Mouse (Mus musculus) limb, embryonic 12.5 days (tissue): ENCODE data around the gene Efnb2. TPM values are rescaled to one million over a fixed set of nuclear protein-coding genes. Genes with fewer than 3 reads are reported as not detected.

Source experiments
- ATAC-seq: fragments of 200-750 bp; cut with Nextera tagmentation; 2 replicates; pipeline ENCODE4 v1.8.0; 2017; ENCODE audit warnings: low read depth, moderate TSS enrichment; ENCODE audit not compliant: insufficient number of reproducible peaks, insufficient read depth, low FRiP score, low TSS enrichment
- H3K27ac ChIP-seq: fragments of 300-500 bp; sonication (generic); 2 replicates; pipeline ENCODE4 v1.5.1; 2016; ENCODE audit warnings: mild to moderate bottlenecking, moderate library complexity
- H3K27me3 ChIP-seq: fragments of 300-500 bp; sonication (generic); 2 replicates; pipeline ENCODE4 v1.6.1; 2016; ENCODE audit warnings: mild to moderate bottlenecking, moderate library complexity
- H3K36me3 ChIP-seq: fragments of 300-500 bp; sonication (generic); 2 replicates; pipeline ENCODE4 v1.6.1; 2016; ENCODE audit warnings: mild to moderate bottlenecking, moderate library complexity
- H3K4me1 ChIP-seq: fragments of 300-500 bp; sonication (generic); replicated peaks from 2 replicates; pipeline ENCODE4 v1.6.1; 2016
- H3K4me2 ChIP-seq: fragments of 300-500 bp; sonication (generic); 2 replicates; pipeline ENCODE4 v1.6.1; 2016; ENCODE audit warnings: mild to moderate bottlenecking, moderate library complexity
- H3K4me3 ChIP-seq: fragments of 300-500 bp; sonication (generic); replicated peaks from 2 replicates; pipeline ENCODE4 v1.5.1; 2016; ENCODE audit warnings: mild to moderate bottlenecking
- H3K9ac ChIP-seq: fragments of 300-500 bp; sonication (generic); replicated peaks from 2 replicates; pipeline ENCODE4 v1.6.1; 2016; ENCODE audit warnings: mild to moderate bottlenecking, moderate library complexity
- H3K9me3 ChIP-seq: fragments of 300-500 bp; sonication (generic); 2 replicates; pipeline ENCODE4 v1.6.1; 2016; ENCODE audit warnings: mild to moderate bottlenecking, moderate library complexity
- WGBS: fragments of 180-500 bp; shearing (Covaris S2); methylation state at CpG from one replicate; pipeline ENCODE4 v1.1.7; 2016; 5-methylcytosine and 5-hydroxymethylcytosine counted together
- polyA plus RNA-seq: library from polyadenylated mRNA; unstranded; fragments of >200 nt; fragmentation: Nextera tagmentation; extraction: Ambion mirVana; gene quantifications from 2 replicates; pipeline ENCODE4 v1.2.1, GENCODE M21; 2016

Efnb2 gene
- polyA plus RNA-seq, 1 experiment from 2014 or later = 32.4 TPM

DNA sequence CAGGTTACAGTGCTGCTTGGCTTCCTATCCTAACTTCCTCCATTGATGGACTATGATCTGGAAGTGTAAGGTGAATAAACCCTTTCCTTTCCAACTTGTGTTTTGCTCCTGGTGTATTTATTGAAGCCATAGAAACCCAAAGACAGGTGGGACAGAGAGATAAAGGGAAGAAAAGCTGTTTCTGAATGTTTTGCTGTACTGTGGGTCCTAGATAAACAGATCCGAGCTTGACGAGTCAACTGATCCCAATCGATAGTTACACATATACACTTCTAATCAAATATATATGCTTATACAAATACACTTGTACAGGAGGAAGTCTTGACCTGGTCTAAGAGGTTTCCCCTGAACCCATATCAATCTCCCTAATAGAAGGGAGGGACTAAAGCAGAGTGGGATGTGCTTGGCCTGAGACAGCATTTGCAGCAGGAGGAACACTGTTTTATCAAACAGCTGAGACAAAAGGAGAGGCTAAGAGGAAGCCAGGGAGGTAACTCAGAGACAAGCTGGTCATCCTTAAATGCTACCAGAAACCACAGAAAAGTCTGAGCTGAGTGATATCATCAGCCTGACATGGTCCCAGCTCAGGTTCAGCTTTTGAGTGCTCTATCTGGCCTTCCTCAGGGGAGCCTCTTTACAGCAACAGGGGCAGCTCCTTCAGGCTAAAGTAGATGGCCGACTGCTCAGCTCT lies 77.6 kb downstream of the Efnb2 start:
- H3K9me3 ChIP-seq = no peaks in the 10 kb centered on the region
- no peak overlapping the region for H3K27ac ChIP-seq
- ATAC-seq = no peak
- H3K9ac ChIP-seq = no peak overlapping the region
- peaks cover 10% of the 10 kb centered on the region; the same call in 1 of the 2 replicates for H3K27me3 ChIP-seq
- H3K4me3 ChIP-seq = no peak overlapping the region
- no peaks in the 10 kb centered on the region; the same call in 1 of the 2 replicates for H3K4me1 ChIP-seq
- WGBS = 90% methylated on average over 4 of the region's 4 CpGs
- no peak overlapping the region for H3K4me2 ChIP-seq
- no peaks in the 10 kb centered on the region for H3K36me3 ChIP-seq

DNA sequence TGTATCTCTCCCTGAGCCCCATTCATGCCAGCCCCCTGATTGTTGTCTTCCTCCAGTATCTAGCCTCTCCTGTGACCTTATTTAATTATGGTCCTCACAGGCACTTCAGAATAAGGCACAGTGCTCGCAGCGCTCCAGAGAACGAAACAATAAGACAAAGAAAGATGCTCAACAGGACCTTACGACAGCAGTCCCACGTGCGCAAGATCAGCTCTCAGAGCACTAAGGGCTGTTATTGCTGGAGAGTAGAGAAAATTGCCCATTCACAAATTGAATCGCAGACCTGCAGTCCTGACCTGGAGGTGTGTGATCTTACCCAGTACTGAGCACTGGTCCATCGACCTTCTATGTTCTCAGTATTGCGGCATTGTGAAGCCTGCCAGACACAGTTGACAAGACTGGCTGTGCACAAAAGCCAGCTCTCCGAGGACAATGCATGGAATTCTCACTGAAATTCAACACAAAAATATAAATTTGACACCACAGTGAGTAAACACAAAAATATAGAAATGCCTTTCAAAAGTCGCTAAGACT lies 83.2 kb downstream of the Efnb2 start:
- H3K4me1 ChIP-seq = no peaks in the 10 kb centered on the region
- no peaks in the 10 kb centered on the region for H3K27me3 ChIP-seq
- no peak overlapping the region for H3K27ac ChIP-seq
- no peaks in the 10 kb centered on the region for H3K9me3 ChIP-seq
- no peak overlapping the region for H3K4me2 ChIP-seq
- WGBS = 89% methylated on average over 11 of the region's 11 CpGs
- no peaks in the 10 kb centered on the region for H3K36me3 ChIP-seq
- no peak overlapping the region for H3K4me3 ChIP-seq
- no peak for ATAC-seq
- H3K9ac ChIP-seq = no peak overlapping the region

- Histone ChIP-seq H3K4me2 (no peak overlapping the region), H3K4me1 (no peaks in the 10 kb centered on the region), H3K9me3 (no peaks in the 10 kb centered on the region), H3K36me3 (no peaks in the 10 kb centered on the region), H3K27me3 (no peaks in the 10 kb centered on the region), H3K4me3 (no peak overlapping the region), H3K9ac (no peak overlapping the region), H3K27ac (no peak overlapping the region)
- 85% methylated on average over 6 of the region's 6 CpGs for WGBS
- ATAC-seq = no peak
These were observed 84.2 kb downstream of the Efnb2 start for GRCm38 (mm10) chr8:8576833-8577232.

GRCm38 (mm10) chr8:8576286-8576685 lies 84.8 kb downstream of the Efnb2 start:
- Histone ChIP-seq H3K4me1 (no peaks in the 10 kb centered on the region), H3K4me2 (no peak overlapping the region), H3K9me3 (no peaks in the 10 kb centered on the region), H3K9ac (no peak overlapping the region), H3K36me3 (no peaks in the 10 kb centered on the region), H3K27me3 (no peaks in the 10 kb centered on the region), H3K4me3 (no peak overlapping the region), H3K27ac (no peak overlapping the region)
- 76% methylated on average over 6 of the region's 6 CpGs for WGBS
- ATAC-seq = no peak

DNA sequence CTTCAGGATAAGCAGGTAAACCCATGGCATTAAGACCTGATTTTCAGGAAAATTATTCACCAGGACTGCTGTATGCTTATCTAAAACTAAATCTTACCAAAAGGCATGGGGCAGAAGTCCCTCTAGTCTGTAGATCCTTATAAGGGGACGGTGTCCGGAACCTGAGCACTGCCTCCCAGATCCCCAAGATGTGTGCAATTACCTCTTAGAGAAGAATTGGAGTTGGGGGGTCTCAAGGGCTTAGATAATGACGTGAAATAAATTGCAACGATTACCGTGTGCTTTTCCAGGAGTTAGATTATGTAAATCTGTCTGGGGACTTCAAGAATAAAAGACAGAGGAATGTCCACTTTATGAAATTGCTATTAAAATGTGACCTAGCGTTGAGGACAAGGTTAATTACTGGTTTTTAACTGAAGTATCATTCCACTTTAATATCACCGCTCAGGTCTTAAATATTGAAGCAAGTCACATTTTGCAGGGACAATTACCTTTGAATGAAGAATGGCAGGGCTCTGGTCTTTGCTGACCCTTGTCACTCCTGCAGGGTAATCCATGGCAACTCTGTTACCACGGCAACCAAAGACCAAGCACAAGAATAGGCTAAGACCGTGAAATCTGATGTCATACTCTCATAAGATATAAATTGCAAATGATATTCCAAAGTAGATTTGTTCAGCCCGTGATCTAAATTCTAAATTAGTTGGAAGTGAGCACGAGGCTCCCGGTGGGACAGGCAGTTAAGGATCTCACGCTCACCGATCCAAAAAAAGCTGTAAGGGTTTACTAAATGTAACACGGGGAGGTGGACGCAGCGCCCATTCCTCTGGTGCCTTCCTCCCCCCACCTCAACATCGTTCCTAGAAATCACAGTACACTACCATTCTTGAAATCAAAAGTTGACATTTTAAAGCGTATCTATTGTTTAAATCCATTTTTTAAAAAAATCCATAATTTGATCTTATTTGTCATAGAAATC lies 86.2 kb downstream of the Efnb2 start:
- H3K4me1 ChIP-seq = no peaks in the 10 kb centered on the region
- H3K36me3 ChIP-seq = no peaks in the 10 kb centered on the region
- H3K9me3 ChIP-seq = no peaks in the 10 kb centered on the region
- no peak overlapping the region for H3K4me2 ChIP-seq
- H3K9ac ChIP-seq = no peak overlapping the region
- WGBS = 76% methylated on average over 19 of the region's 19 CpGs
- H3K27ac ChIP-seq = no peak overlapping the region
- no peaks in the 10 kb centered on the region for H3K27me3 ChIP-seq
- H3K4me3 ChIP-seq = no peak overlapping the region
- ATAC-seq = no peak

DNA sequence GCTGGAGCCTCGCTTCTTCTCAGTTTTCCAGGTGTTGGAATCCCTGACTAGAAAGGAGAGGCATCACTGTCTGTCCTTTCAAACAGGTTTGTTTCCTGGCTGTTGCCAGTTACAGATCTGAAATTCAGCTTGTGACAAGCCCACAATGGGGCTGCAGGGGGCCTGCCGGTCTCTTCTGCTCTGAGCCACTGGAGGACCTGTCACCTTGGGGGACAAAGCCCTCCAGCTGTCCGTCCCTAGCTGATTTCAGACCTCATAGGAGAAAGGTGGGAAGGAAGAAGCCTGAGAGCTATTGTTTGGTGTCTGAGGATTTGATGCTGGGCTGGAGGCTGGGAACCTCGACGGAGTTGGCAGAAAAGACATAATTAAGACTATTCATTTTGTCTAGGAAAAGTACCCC lies 88.8 kb downstream of the Efnb2 start:
- Histone ChIP-seq H3K4me2 (no peak overlapping the region), H3K9me3 (no peaks in the 10 kb centered on the region), H3K27me3 (no peaks in the 10 kb centered on the region), H3K27ac (no peak overlapping the region), H3K4me1 (no peaks in the 10 kb centered on the region), H3K36me3 (no peaks in the 10 kb centered on the region), H3K4me3 (no peak overlapping the region), H3K9ac (no peak overlapping the region)
- WGBS = 42% methylated on average over 5 of the region's 5 CpGs
- no peak for ATAC-seq

GRCm38 (mm10) chr8:8571625-8572215 lies 89.3 kb downstream of the Efnb2 start:
- WGBS = 89% methylated on average over 7 of the region's 7 CpGs
- no peak for ATAC-seq
- no peaks in the 10 kb centered on the region for H3K27me3 ChIP-seq

GRCm38 (mm10) chr8:8569280-8569679 lies 91.8 kb downstream of the Efnb2 start:
- no peaks in the 10 kb centered on the region for H3K4me1 ChIP-seq
- H3K4me3 ChIP-seq = no peak overlapping the region
- WGBS = 75% methylated on average over 10 of the region's 10 CpGs
- no peak for ATAC-seq
- no peaks in the 10 kb centered on the region for H3K27me3 ChIP-seq
- no peak overlapping the region for H3K9ac ChIP-seq
- H3K9me3 ChIP-seq = no peaks in the 10 kb centered on the region
- no peak overlapping the region for H3K27ac ChIP-seq
- H3K36me3 ChIP-seq = no peaks in the 10 kb centered on the region
- H3K4me2 ChIP-seq = no peak overlapping the region

More at GRCm38 (mm10) chr8:8571625-8572215, 89.3 kb downstream of the Efnb2 start:
- Histone ChIP-seq H3K4me1 (no peaks in the 10 kb centered on the region), H3K36me3 (no peaks in the 10 kb centered on the region), H3K27ac (no peak overlapping the region), H3K4me3 (no peak overlapping the region), H3K9me3 (no peaks in the 10 kb centered on the region), H3K9ac (no peak overlapping the region), H3K4me2 (no peak overlapping the region)

DNA sequence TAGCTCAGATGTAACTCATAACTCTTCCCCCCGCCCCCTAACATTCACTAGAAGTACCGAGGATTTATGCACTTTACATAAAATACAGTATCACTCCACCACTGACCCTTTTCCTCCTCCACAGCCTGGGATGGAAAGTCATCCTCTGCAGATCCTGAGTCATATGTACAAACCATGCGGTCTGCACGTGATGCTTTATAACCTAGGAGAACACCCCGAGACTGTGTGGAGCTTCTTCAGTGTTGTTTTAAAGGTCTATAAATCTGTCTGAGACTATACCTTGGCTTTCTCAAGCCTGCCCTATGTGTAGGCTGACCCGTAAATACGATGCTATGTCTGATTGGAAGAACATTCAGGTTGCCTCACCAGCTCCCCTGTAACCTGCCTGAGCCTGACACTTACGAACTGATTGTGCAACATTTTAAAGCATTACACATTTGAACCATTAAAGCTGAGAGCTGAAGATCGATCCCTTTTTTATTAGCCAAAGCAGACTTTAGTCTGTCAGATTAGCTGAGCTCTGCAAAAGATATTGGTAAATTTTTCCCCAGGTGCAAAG lies 92.7 kb downstream of the Efnb2 start:
- H3K9me3 ChIP-seq = no peaks in the 10 kb centered on the region
- H3K36me3 ChIP-seq = no peaks in the 10 kb centered on the region
- H3K27ac ChIP-seq = no peak overlapping the region
- no peak overlapping the region for H3K4me2 ChIP-seq
- H3K4me3 ChIP-seq = no peak overlapping the region
- H3K27me3 ChIP-seq = no peaks in the 10 kb centered on the region
- 63% methylated on average over 9 of the region's 9 CpGs for WGBS
- no peak for ATAC-seq
- H3K9ac ChIP-seq = no peak overlapping the region
- no peaks in the 10 kb centered on the region for H3K4me1 ChIP-seq
